8 mouse cellular contexts compared by ENCODE assay signal in genomic region chr2:67565480-67566331, GRCm38 (mm10). TPM values are rescaled to one million over a fixed set of nuclear protein-coding genes. Genes with fewer than 3 reads are reported as not detected.
A peak's percentile ranks its signal among the peaks of the same experiment; 100 is the strongest.
DNase-seq lines count a peak whose midpoint lies in the region; ATAC-seq lines count a peak whose summit lies in the region.

Gene B3galt1 (plus strand): TSS chr2:67565871.

- H3K27me3 ChIP-seq in embryonic facial prominence, embryonic 10.5 days (replicated peaks; ENCODE audit: low read depth, poor library complexity, severe bottlenecking) = peaks cover 13% of the 10 kb centered on the region
- H3K27me3 ChIP-seq in intestine, embryonic 16.5 days (replicated peaks; ENCODE audit: control insufficient read depth, insufficient read depth, low read length) = peaks cover 8% of the 10 kb centered on the region

- under 1% methylated on average over 83 of the region's 83 CpGs for WGBS in embryonic facial prominence, embryonic 10.5 days
- WGBS in intestine, embryonic 16.5 days = under 1% methylated on average over 78 of the region's 83 CpGs

- H3K9me3 ChIP-seq in embryonic facial prominence, embryonic 10.5 days = no peaks in the 10 kb centered on the region
- no peaks in the 10 kb centered on the region for H3K9me3 ChIP-seq in intestine, embryonic 16.5 days (ENCODE audit: control insufficient read depth, low read length)

- peak within 1 kb of the TSS; percentile 79 for H3K4me3 ChIP-seq in embryonic facial prominence, embryonic 10.5 days
- H3K4me3 ChIP-seq in intestine, embryonic 16.5 days (ENCODE audit: low read length) = peak within 1 kb of the TSS; percentile 68

- H3K9ac ChIP-seq in intestine, embryonic 16.5 days (ENCODE audit: low read depth, low read length) = peak within 1 kb of the TSS; percentile 67

- peak; percentile 58 to 62 for DNase-seq in adrenal gland, postnatal 4 days (ENCODE audit: low spot score in 2 of 2)
- DNase-seq in embryonic facial prominence, embryonic 10.5 days (ENCODE audit: low spot score) = peak; percentile 93
- peak; percentile 99 for DNase-seq in heart, adult 11 months
- DNase-seq in left cerebral cortex, postnatal 14 days (ENCODE audit: low spot score in 2 of 2) = peak; percentile 92 to 93
- DNase-seq in mesoderm, embryonic 11.5 days (ENCODE audit: low read depth, low spot score) = peak; percentile 92
- peak; percentile 88 for DNase-seq in right cerebral cortex, postnatal 4 days

- ATAC-seq in intestine, embryonic 16.5 days = peak; percentile 99
- ATAC-seq in erythroid progenitor cell, adult 5-6 weeks (replicated peaks; ENCODE audit: low FRiP score, poor library complexity, severe bottlenecking) = no peak

- no peaks in the 10 kb centered on the region for H3K36me3 ChIP-seq in embryonic facial prominence, embryonic 10.5 days (replicated peaks)
- H3K36me3 ChIP-seq in intestine, embryonic 16.5 days (ENCODE audit: control insufficient read depth, insufficient read depth, low read length) = no peaks in the 10 kb centered on the region

- peaks cover 19% of the 10 kb centered on the region for H3K4me1 ChIP-seq in embryonic facial prominence, embryonic 10.5 days
- peaks cover 4% of the 10 kb centered on the region for H3K4me1 ChIP-seq in intestine, embryonic 16.5 days (ENCODE audit: control insufficient read depth, insufficient read depth, low read length)

- H3K4me2 ChIP-seq in intestine, embryonic 16.5 days (ENCODE audit: low read depth, low read length) = peak within 1 kb of the TSS; percentile 82

- intact Hi-C loops in left cerebral cortex, postnatal 14 days (cut with DNase I) = loop anchor here (5.0 kb wide), 2 partner anchors 87 to 782 kb away; no protein-coding TSS in a partner anchor

- H3K27ac ChIP-seq in embryonic facial prominence, embryonic 10.5 days (replicated peaks) = peak within 1 kb of the TSS; percentile 86
- no peak within 1 kb of the TSS for H3K27ac ChIP-seq in intestine, embryonic 16.5 days (ENCODE audit: low read length)

RNA-seq across cellular contexts. Expression of gene B3galt1, which starts in this region (rescaled TPM):
- total RNA-seq in adrenal gland, postnatal 4 days (2021) = 1 to 10 TPM; 9.3 to 9.7 TPM
- 5.3 and 6.0 TPM in 2 replicates for polyA plus RNA-seq in embryonic facial prominence, embryonic 10.5 days (2016; fragmentation: Nextera tagmentation; extraction: Ambion mirVana)
- polyA plus RNA-seq in intestine, embryonic 16.5 days (2015; fragmentation: Nextera tagmentation; extraction: Ambion mirVana) = 1.4 and 2.1 TPM in 2 replicates
- total RNA-seq in left cerebral cortex, postnatal 14 days (2021) = 10 to 100 TPM; 87.0 to 94.4 TPM
- total RNA-seq in erythroid progenitor cell, adult 5-6 weeks (2015; ENCODE audit: low replicate concordance) = not detected in 2 replicates
- total RNA-seq in erythroid progenitor cell, adult 5-6 weeks (2017; ENCODE audit: low replicate concordance) = not detected in 2 replicates

Comparison
In these comparisons a context has a peak if more than half of its experiments do, and no peak if none do; other contexts are left out.
1. RNA of gene B3galt1 (total RNA-seq): 87.0 to 94.4 TPM in left cerebral cortex, postnatal 14 days and 9.3 to 9.7 TPM in adrenal gland, postnatal 4 days; not detected in erythroid progenitor cell, adult 5-6 weeks; every median in the first group is over 10 times any median in the second.
2. RNA of gene B3galt1 (total RNA-seq): 87.0 to 94.4 TPM in left cerebral cortex, postnatal 14 days; 9.3 to 9.7 TPM in adrenal gland, postnatal 4 days; every median in the first group is over 4 times any median in the second.
3. Peak in every context shown above with its lines, with median percentiles within 50 percentile points of each other: DNase-seq.